Mouse (Mus musculus) limb, embryonic 12.5 days (tissue): Measurements from ENCODE around the gene Eftud2. TPM values are rescaled to one million over a fixed set of nuclear protein-coding genes. Genes with fewer than 3 reads are reported as not detected.

ENCODE experiments used
- ATAC-seq: fragments of 200-750 bp; cut with Nextera tagmentation; 2 replicates; pipeline ENCODE4 v1.8.0; 2017; ENCODE audit warnings: low read depth, moderate TSS enrichment; ENCODE audit not compliant: insufficient number of reproducible peaks, insufficient read depth, low FRiP score, low TSS enrichment
- H3K27ac ChIP-seq: fragments of 300-500 bp; sonication (generic); 2 replicates; pipeline ENCODE4 v1.5.1; 2016; ENCODE audit warnings: mild to moderate bottlenecking, moderate library complexity
- H3K27me3 ChIP-seq: fragments of 300-500 bp; sonication (generic); 2 replicates; pipeline ENCODE4 v1.6.1; 2016; ENCODE audit warnings: mild to moderate bottlenecking, moderate library complexity
- H3K36me3 ChIP-seq: fragments of 300-500 bp; sonication (generic); 2 replicates; pipeline ENCODE4 v1.6.1; 2016; ENCODE audit warnings: mild to moderate bottlenecking, moderate library complexity
- H3K4me1 ChIP-seq: fragments of 300-500 bp; sonication (generic); replicated peaks from 2 replicates; pipeline ENCODE4 v1.6.1; 2016
- H3K4me2 ChIP-seq: fragments of 300-500 bp; sonication (generic); 2 replicates; pipeline ENCODE4 v1.6.1; 2016; ENCODE audit warnings: mild to moderate bottlenecking, moderate library complexity
- H3K4me3 ChIP-seq: fragments of 300-500 bp; sonication (generic); replicated peaks from 2 replicates; pipeline ENCODE4 v1.5.1; 2016; ENCODE audit warnings: mild to moderate bottlenecking
- H3K9ac ChIP-seq: fragments of 300-500 bp; sonication (generic); replicated peaks from 2 replicates; pipeline ENCODE4 v1.6.1; 2016; ENCODE audit warnings: mild to moderate bottlenecking, moderate library complexity
- H3K9me3 ChIP-seq: fragments of 300-500 bp; sonication (generic); 2 replicates; pipeline ENCODE4 v1.6.1; 2016; ENCODE audit warnings: mild to moderate bottlenecking, moderate library complexity
- WGBS: fragments of 180-500 bp; shearing (Covaris S2); methylation state at CpG from one replicate; pipeline ENCODE4 v1.1.7; 2016; 5-methylcytosine and 5-hydroxymethylcytosine counted together
- polyA plus RNA-seq: library from polyadenylated mRNA; unstranded; fragments of >200 nt; fragmentation: Nextera tagmentation; extraction: Ambion mirVana; gene quantifications from 2 replicates; pipeline ENCODE4 v1.2.1, GENCODE M21; 2016

The Eftud2 gene
- polyA plus RNA-seq, 1 experiment from 2014 or later, result 269 TPM

GRCm38 (mm10) chr11:102835549-102835948 lies 45.2 kb downstream of the Eftud2 start, which contains the start of gene Higd1b:
Gene Higd1b, plus strand, starts transcription at chr11:102835849.
- H3K4me1 ChIP-seq, result 0 out of 2 replicates have a peak, but pooled peaks cover 4% of the 10 kb centered on the region
- no peaks in the 10 kb centered on the region for H3K27me3 ChIP-seq
- 67% methylated on average over 4 of the region's 4 CpGs for WGBS
- no peaks in the 10 kb centered on the region for H3K9me3 ChIP-seq
- H3K4me2 ChIP-seq, result no peak within 1 kb of the TSS
- no peak for ATAC-seq
- no peak within 1 kb of the TSS for H3K27ac ChIP-seq
- H3K4me3 ChIP-seq, result no peak within 1 kb of the TSS
- peaks cover 45% of the 10 kb centered on the region for H3K36me3 ChIP-seq
- H3K9ac ChIP-seq, result no peak within 1 kb of the TSS

- Histone ChIP-seq H3K9me3 (no peaks in the 10 kb centered on the region), H3K4me1 (0 out of 2 replicates have a peak, but pooled peaks cover 4% of the 10 kb centered on the region), H3K27ac (no peak overlapping the region), H3K27me3 (no peaks in the 10 kb centered on the region), H3K9ac (no peak overlapping the region), H3K36me3 (peaks cover 32% of the 10 kb centered on the region), H3K4me3 (no peak overlapping the region), H3K4me2 (no peak overlapping the region)
- no peak for ATAC-seq
- WGBS, result 91% methylated on average over 10 of the region's 10 CpGs
These were observed 46.6 kb downstream of the Eftud2 start for GRCm38 (mm10) chr11:102834219-102834618.

GRCm38 (mm10) chr11:102832700-102833297 lies 48.0 kb downstream of the Eftud2 start:
- Histone ChIP-seq H3K27ac (peak overlapping the region; percentile 54; the same call in 1 of the 2 replicates), H3K9me3 (no peaks in the 10 kb centered on the region), H3K9ac (0 out of 2 replicates have a peak overlapping the region, but pooled peaks have one; percentile 28), H3K4me3 (no peak overlapping the region), H3K36me3 (peaks cover 18% of the 10 kb centered on the region), H3K4me2 (no peak overlapping the region), H3K4me1 (0 out of 2 replicates have a peak, but pooled peaks cover 4% of the 10 kb centered on the region), H3K27me3 (no peaks in the 10 kb centered on the region)
- WGBS, result 67% methylated on average over 18 of the region's 18 CpGs
- no peak for ATAC-seq

- 71% methylated on average over 4 of the region's 4 CpGs for WGBS
- H3K4me1 ChIP-seq, result 0 out of 2 replicates have a peak, but pooled peaks cover 9% of the 10 kb centered on the region
- no peak overlapping the region for H3K4me2 ChIP-seq
- no peaks in the 10 kb centered on the region for H3K36me3 ChIP-seq
- H3K4me3 ChIP-seq, result no peak overlapping the region
- no peaks in the 10 kb centered on the region for H3K27me3 ChIP-seq
- no peak overlapping the region for H3K9ac ChIP-seq
- H3K27ac ChIP-seq, result no peak overlapping the region
- no peaks in the 10 kb centered on the region for H3K9me3 ChIP-seq
- ATAC-seq, result no peak
These were observed 50.5 kb downstream of the Eftud2 start for GRCm38 (mm10) chr11:102830276-102830675.

GRCm38 (mm10) chr11:102827097-102827496 lies 53.7 kb downstream of the Eftud2 start:
- Histone ChIP-seq H3K36me3 (no peaks in the 10 kb centered on the region), H3K4me1 (0 out of 2 replicates have a peak, but pooled peaks cover 5% of the 10 kb centered on the region), H3K4me3 (no peak overlapping the region), H3K27ac (no peak overlapping the region), H3K9ac (no peak overlapping the region), H3K9me3 (no peaks in the 10 kb centered on the region), H3K27me3 (no peaks in the 10 kb centered on the region), H3K4me2 (no peak overlapping the region)
- WGBS, result 55% methylated on average over 4 of the region's 4 CpGs
- no peak for ATAC-seq

- H3K27me3 ChIP-seq, result no peaks in the 10 kb centered on the region
- H3K4me3 ChIP-seq, result no peak overlapping the region
- no peak overlapping the region for H3K9ac ChIP-seq
- no peaks in the 10 kb centered on the region for H3K36me3 ChIP-seq
- no peaks in the 10 kb centered on the region for H3K9me3 ChIP-seq
- H3K4me2 ChIP-seq, result no peak overlapping the region
- no peak overlapping the region for H3K27ac ChIP-seq
- WGBS, result 74% methylated on average over 2 of the region's 2 CpGs
- 0 out of 2 replicates have a peak, but pooled peaks cover 5% of the 10 kb centered on the region for H3K4me1 ChIP-seq
- ATAC-seq, result no peak
These were observed 54.3 kb downstream of the Eftud2 start for GRCm38 (mm10) chr11:102826476-102826875.

- no peaks in the 10 kb centered on the region for H3K36me3 ChIP-seq
- H3K27me3 ChIP-seq, result no peaks in the 10 kb centered on the region
- no peak overlapping the region for H3K27ac ChIP-seq
- peaks cover 25% of the 10 kb centered on the region for H3K4me1 ChIP-seq
- ATAC-seq, result no peak
- H3K9me3 ChIP-seq, result no peaks in the 10 kb centered on the region
- 58% methylated on average over 6 of the region's 6 CpGs for WGBS
- no peak overlapping the region for H3K4me3 ChIP-seq
- no peak overlapping the region for H3K9ac ChIP-seq
- no peak overlapping the region for H3K4me2 ChIP-seq
These were observed 59.6 kb downstream of the Eftud2 start for GRCm38 (mm10) chr11:102821231-102821630.

- H3K27me3 ChIP-seq, result no peaks in the 10 kb centered on the region
- H3K36me3 ChIP-seq, result peaks cover 3% of the 10 kb centered on the region; the same call in 1 of the 2 replicates
- no peaks in the 10 kb centered on the region for H3K9me3 ChIP-seq
- 9% methylated on average over 3 of the region's 3 CpGs for WGBS
- H3K27ac ChIP-seq, result no peak overlapping the region
- H3K9ac ChIP-seq, result no peak overlapping the region
- H3K4me2 ChIP-seq, result no peak overlapping the region
- no peak for ATAC-seq
- H3K4me3 ChIP-seq, result no peak overlapping the region
- H3K4me1 ChIP-seq, result peaks cover 31% of the 10 kb centered on the region
These were observed 60.4 kb downstream of the Eftud2 start for GRCm38 (mm10) chr11:102820432-102820831.

- Histone ChIP-seq H3K27me3 (no peaks in the 10 kb centered on the region), H3K4me3 (peak overlapping the region; percentile 74), H3K9me3 (no peaks in the 10 kb centered on the region), H3K9ac (no peak overlapping the region), H3K4me2 (peak overlapping the region; percentile 75), H3K27ac (peak overlapping the region; percentile 100), H3K36me3 (peaks cover 3% of the 10 kb centered on the region; the same call in 1 of the 2 replicates), H3K4me1 (peaks cover 36% of the 10 kb centered on the region)
- whole genome bisulfite sequencing, result 2% methylated on average over 14 of the region's 14 CpGs
- ATAC-seq, result peak; percentile 50
These were observed 60.9 kb downstream of the Eftud2 start for GRCm38 (mm10) chr11:102819783-102820385.

GRCm38 (mm10) chr11:102819021-102819782 lies 61.6 kb downstream of the Eftud2 start, which contains the start of gene Gjc1:
Gene Gjc1, minus strand, starts transcription at chr11:102819700.
- Histone ChIP-seq H3K4me3 (peak within 1 kb of the TSS; percentile 74), H3K4me2 (peak within 1 kb of the TSS; percentile 75), H3K9ac (peak within 1 kb of the TSS; percentile 99), H3K4me1 (peaks cover 40% of the 10 kb centered on the region), H3K9me3 (no peaks in the 10 kb centered on the region), H3K27me3 (no peaks in the 10 kb centered on the region), H3K27ac (peak within 1 kb of the TSS; percentile 100), H3K36me3 (peaks cover 3% of the 10 kb centered on the region; the same call in 1 of the 2 replicates)
- WGBS, result under 1% methylated on average over 80 of the region's 97 CpGs
- ATAC-seq, result peak; percentile 75
